Mouse (Mus musculus): ENCODE results near the gene Rbm3. TPM values are rescaled to one million over a fixed set of nuclear protein-coding genes. Genes with fewer than 3 reads are reported as not detected.
"Not testable (repeated sequence)": the region's sequence is repeated elsewhere in the genome, so short reads cannot be mapped to it uniquely, and the experiment has no call there.

Rbm3 gene
- total RNA-seq, 4 experiments from 2014 or later = 45.7 to 121 (median 61.8) TPM

GRCm38 (mm10) chrX:8131393-8131792 lies 14.3 kb downstream of the Rbm3 start:
- DNase-seq (ENCODE audit: low spot score in 2 of 2) = no peak

GRCm38 (mm10) chrX:8125235-8125634 lies 20.4 kb downstream of the Rbm3 start:
- DNase-seq (ENCODE audit: low spot score in 2 of 2) = no peak

GRCm38 (mm10) chrX:8123821-8124470 lies 21.7 kb downstream of the Rbm3 start:
- DNase-seq (ENCODE audit: low spot score in 2 of 2) = no peak

GRCm38 (mm10) chrX:8117264-8117663 lies 28.4 kb downstream of the Rbm3 start:
- DNase-seq (ENCODE audit: low spot score in 2 of 2) = no peak

GRCm38 (mm10) chrX:8115275-8115674 lies 30.4 kb downstream of the Rbm3 start:
- no peak for DNase-seq (ENCODE audit: low spot score in 2 of 2)

GRCm38 (mm10) chrX:8105019-8105418 lies 40.7 kb downstream of the Rbm3 start:
- DNase-seq (ENCODE audit: low spot score in 2 of 2) = no peak

- DNase-seq (ENCODE audit: low spot score in 2 of 2) = no peak
Measured at GRCm38 (mm10) chrX:8102213-8102668, 43.4 kb downstream of the Rbm3 start.

- no peak for DNase-seq (ENCODE audit: low spot score in 2 of 2)
Measured at GRCm38 (mm10) chrX:8101017-8101416, 44.7 kb downstream of the Rbm3 start.

GRCm38 (mm10) chrX:8099435-8099834 lies 46.2 kb downstream of the Rbm3 start:
- DNase-seq (ENCODE audit: low spot score in 2 of 2) = no peak

- DNase-seq (ENCODE audit: low spot score in 2 of 2) = peak; percentile 96
Measured at GRCm38 (mm10) chrX:8096787-8097242, 48.9 kb downstream of the Rbm3 start.

GRCm38 (mm10) chrX:8096068-8096786 lies 49.5 kb downstream of the Rbm3 start:
- DNase-seq (ENCODE audit: low spot score in 2 of 2) = peak; percentile 55 to 83

- DNase-seq (ENCODE audit: low spot score in 2 of 2) = no peak
Measured at GRCm38 (mm10) chrX:8095546-8095945, 50.1 kb downstream of the Rbm3 start.

- not testable (repeated sequence) for DNase-seq (ENCODE audit: low spot score in 2 of 2)
Measured at GRCm38 (mm10) chrX:8090954-8091347, 54.7 kb downstream of the Rbm3 start.

GRCm38 (mm10) chrX:8090346-8090953 lies 55.2 kb downstream of the Rbm3 start, which contains the start of gene Was:
Was (minus strand) TSS chrX:8090498.
- DNase-seq (ENCODE audit: low spot score in 2 of 2) = no peak

GRCm38 (mm10) chrX:8089746-8090145 lies 55.9 kb downstream of the Rbm3 start:
- DNase-seq (ENCODE audit: low spot score in 2 of 2) = no peak

Other genes starting within 250 kb of the Rbm3 start
- 10 to 100 TPM; 17.3 to 20.6 (median 19.3) TPM for gene Pqbp1, start 246.6 kb downstream of the Rbm3 start, total RNA-seq (2022)
- 10 to 100 TPM; 47.8 to 58.6 (median 53.9) TPM for gene Timm17b, start 246.5 kb downstream of the Rbm3 start, total RNA-seq (2022)
- not detected for gene Gm10491, start 238.0 kb downstream of the Rbm3 start, total RNA-seq (2022)
- 1 to 10 TPM in 1 of 4 experiments, under 1 TPM in 1, not detected in 2; 0.87 to 1.5 TPM for gene Gm10490, start 236.3 kb downstream of the Rbm3 start, total RNA-seq (2022)
- gene Pcsk1n, start 226.1 kb downstream of the Rbm3 start, total RNA-seq (2022) = not detected
- not detected for gene Eras, start 217.3 kb downstream of the Rbm3 start, total RNA-seq (2022)
- gene Hdac6, start 198.0 kb downstream of the Rbm3 start, total RNA-seq (2022) = 1 to 10 TPM; 3.8 to 6.2 (median 4.2) TPM
- under 1 TPM in 1 of 4 experiments, not detected in 3; 0.13 TPM for gene Gata1, start 167.8 kb downstream of the Rbm3 start, total RNA-seq (2022)
- not detected for gene Glod5, start 127.4 kb downstream of the Rbm3 start, total RNA-seq (2022)
- gene Suv39h1, start 71.1 kb downstream of the Rbm3 start, total RNA-seq (2022) = 1 to 10 TPM; 3.5 to 5.0 (median 4.3) TPM
- under 1 TPM; 0.15 to 0.54 (median 0.45) TPM for gene Was, start 55.4 kb downstream of the Rbm3 start, total RNA-seq (2022)
- 10 to 100 TPM in 2 of 4 experiments, 1 to 10 TPM in 2; 8.7 to 10.4 (median 9.6) TPM for gene Wdr13, start 13.0 kb downstream of the Rbm3 start, total RNA-seq (2022)
- gene Tbc1d25, start 30.3 kb upstream of the Rbm3 start, total RNA-seq (2022) = 1 to 10 TPM; 2.3 to 3.6 (median 3.0) TPM
- gene Ebp, start 47.6 kb upstream of the Rbm3 start, total RNA-seq (2022) = 1 to 10 TPM; 5.4 to 8.3 (median 7.0) TPM
- 1 to 10 TPM; 3.3 to 5.1 (median 4.2) TPM for gene Porcn, start 60.6 kb upstream of the Rbm3 start, total RNA-seq (2022)
- gene Ftsj1, start 106.5 kb upstream of the Rbm3 start, total RNA-seq (2022) = 10 to 100 TPM; 11.9 to 15.5 (median 14.0) TPM
- gene Slc38a5, start 125.3 kb upstream of the Rbm3 start, total RNA-seq (2022) = not detected
- not detected for gene Ssxb10, start 181.5 kb upstream of the Rbm3 start, total RNA-seq (2022)
- not detected for gene Ssxb9, start 221.1 kb upstream of the Rbm3 start, total RNA-seq (2022)

Measured in gastrocnemius, adult 8-10 months (tissue).